Mouse (Mus musculus) macrophage (primary cell): ENCODE data around the gene Zfand2b. TPM values are rescaled to one million over a fixed set of nuclear protein-coding genes. Genes with fewer than 3 reads are reported as not detected.

Experiments
- H3K27ac ChIP-seq: fragments of 350-480 bp; formaldehyde crosslinking; 2 replicates; pipeline ENCODE4 v1.9.0; 2021
- H3K36me3 ChIP-seq: fragments of 350-480 bp; formaldehyde crosslinking; 2 replicates; pipeline ENCODE4 v1.9.0; 2021; ENCODE audit errors: inconsistent target
- H3K4me3 ChIP-seq: fragments of 350-480 bp; formaldehyde crosslinking; 2 replicates; pipeline ENCODE4 v1.9.0; 2021; ENCODE audit errors: inconsistent target
- H3K79me2 ChIP-seq: fragments of 350-480 bp; formaldehyde crosslinking; 2 replicates; pipeline ENCODE4 v1.9.0; 2021; ENCODE audit errors: inconsistent target
- WGBS: methylation state at CpG from one replicate; pipeline ENCODE4 v1.1.7; 2026; ENCODE audit warnings: inconsistent platforms; ENCODE audit not compliant: missing documents; 5-methylcytosine and 5-hydroxymethylcytosine counted together
- polyA plus RNA-seq: library from polyadenylated mRNA; stranded (reverse); fragments of 250-400 nt; gene quantifications from 3 replicates; pipeline ENCODE4 v1.2.4, GENCODE M21; 2018; ENCODE audit warnings: inconsistent platforms

The Zfand2b gene
- polyA plus RNA-seq, 1 experiment from 2014 or later: 21.2 TPM

- Histone ChIP-seq H3K4me3 (no peak overlapping the region), H3K36me3 (peaks cover 21% of the 10 kb centered on the region; the same call in 1 of the 2 replicates), H3K79me2 (peaks cover 58% of the 10 kb centered on the region), H3K27ac (no peak overlapping the region)
- WGBS: 33% methylated on average over 5 of the region's 5 CpGs
These were observed 46.4 kb downstream of the Zfand2b start for GRCm38 (mm10) chr1:75214886-75215285.

GRCm38 (mm10) chr1:75215785-75216184 lies 47.3 kb downstream of the Zfand2b start:
- H3K4me3 ChIP-seq: no peak overlapping the region
- H3K79me2 ChIP-seq: peaks cover 57% of the 10 kb centered on the region

GRCm38 (mm10) chr1:75216797-75217585 lies 48.5 kb downstream of the Zfand2b start:
- H3K27ac ChIP-seq: no peak overlapping the region
- WGBS: 69% methylated on average over 11 of the region's 13 CpGs

More at GRCm38 (mm10) chr1:75215785-75216184, 47.3 kb downstream of the Zfand2b start:
- WGBS: 73% methylated on average over 9 of the region's 9 CpGs
- Histone ChIP-seq H3K27ac (no peak overlapping the region), H3K36me3 (peaks cover 21% of the 10 kb centered on the region; the same call in 1 of the 2 replicates)

GRCm38 (mm10) chr1:75217893-75218226 lies 49.4 kb downstream of the Zfand2b start:
- H3K79me2 ChIP-seq: peaks cover 36% of the 10 kb centered on the region
- H3K27ac ChIP-seq: no peak overlapping the region
- peaks cover 21% of the 10 kb centered on the region; the same call in 1 of the 2 replicates for H3K36me3 ChIP-seq
- WGBS: 9% methylated on average over 6 of the region's 6 CpGs
- H3K4me3 ChIP-seq: peak overlapping the region; percentile 89

More at GRCm38 (mm10) chr1:75216797-75217585, 48.5 kb downstream of the Zfand2b start:
- Histone ChIP-seq H3K79me2 (peaks cover 45% of the 10 kb centered on the region), H3K4me3 (no peak overlapping the region), H3K36me3 (peaks cover 21% of the 10 kb centered on the region; the same call in 1 of the 2 replicates)

GRCm38 (mm10) chr1:75218227-75219001 lies 50.0 kb downstream of the Zfand2b start:
- Histone ChIP-seq H3K79me2 (peaks cover 36% of the 10 kb centered on the region), H3K36me3 (peaks cover 21% of the 10 kb centered on the region; the same call in 1 of the 2 replicates), H3K27ac (peak overlapping the region; percentile 62), H3K4me3 (peak overlapping the region; percentile 89)
- WGBS: under 1% methylated on average over 37 of the region's 38 CpGs

- WGBS: 0% methylated on average over 24 of the region's 24 CpGs
- peak overlapping the region; percentile 89 for H3K4me3 ChIP-seq
These were observed 50.6 kb downstream of the Zfand2b start for GRCm38 (mm10) chr1:75219078-75219477.

GRCm38 (mm10) chr1:75219531-75219930 lies 51.1 kb downstream of the Zfand2b start, which contains the start of gene Tuba4a:
Gene Tuba4a, minus strand, starts transcription at chr1:75219865.
- Histone ChIP-seq H3K79me2 (peaks cover 25% of the 10 kb centered on the region), H3K4me3 (peak within 1 kb of the TSS; percentile 89), H3K27ac (peak within 1 kb of the TSS; percentile 62), H3K36me3 (peaks cover 10% of the 10 kb centered on the region; the same call in 1 of the 2 replicates)
- 14% methylated on average over 33 of the region's 34 CpGs for WGBS

More at GRCm38 (mm10) chr1:75219078-75219477, 50.6 kb downstream of the Zfand2b start:
- H3K36me3 ChIP-seq: peaks cover 15% of the 10 kb centered on the region; the same call in 1 of the 2 replicates
- H3K27ac ChIP-seq: peak overlapping the region; percentile 62
- peaks cover 30% of the 10 kb centered on the region for H3K79me2 ChIP-seq

Other genes starting within 250 kb of the Zfand2b start
- gene Cfap65, start 233.0 kb upstream of the Zfand2b start, polyA plus RNA-seq: not detected in 3 replicates
- gene Ihh, start 217.0 kb upstream of the Zfand2b start, polyA plus RNA-seq: 0.06 to 0.19 TPM in 2 of 3 replicates, not detected in the other
- 2.1 to 3.5 TPM (median 2.5 TPM) in 3 replicates for gene Nhej1, start 43.4 kb upstream of the Zfand2b start, polyA plus RNA-seq
- not detected in 3 replicates for gene Slc23a3, start 34.8 kb upstream of the Zfand2b start, polyA plus RNA-seq
- 52.3 to 87.8 TPM (median 60.4 TPM) in 3 replicates for gene Cnppd1, start 25.9 kb upstream of the Zfand2b start, polyA plus RNA-seq
- gene Retreg2, start 25.9 kb upstream of the Zfand2b start, polyA plus RNA-seq: 56.8 to 88.1 TPM (median 67.2 TPM) in 3 replicates
- 5.1 to 12.7 TPM (median 6.4 TPM) in 3 replicates for gene Abcb6, start 11.7 kb downstream of the Zfand2b start, polyA plus RNA-seq
- gene Ankzf1, start 23.5 kb downstream of the Zfand2b start, polyA plus RNA-seq: 7.3 to 11.6 TPM (median 9.2 TPM) in 3 replicates
- gene Atg9a, start 23.6 kb downstream of the Zfand2b start, polyA plus RNA-seq: 9.0 to 21.6 TPM (median 10.2 TPM) in 3 replicates
- 9.8 to 15.2 TPM (median 13.2 TPM) in 3 replicates for gene Glb1l, start 42.2 kb downstream of the Zfand2b start, polyA plus RNA-seq
- 31.1 to 48.8 TPM (median 46.3 TPM) in 3 replicates for gene Stk16, start 42.2 kb downstream of the Zfand2b start, polyA plus RNA-seq
- 23.4 to 32.3 TPM (median 23.9 TPM) in 3 replicates for gene Tuba4a, start 51.2 kb downstream of the Zfand2b start, polyA plus RNA-seq
- gene A630095N17Rik, start 63.5 kb downstream of the Zfand2b start, polyA plus RNA-seq: not detected in 3 replicates
- 9.7 to 10.3 TPM (median 10.1 TPM) in 3 replicates for gene Dnajb2, start 67.8 kb downstream of the Zfand2b start, polyA plus RNA-seq
- gene Ptprn, start 95.9 kb downstream of the Zfand2b start, polyA plus RNA-seq: 0.04 to 0.26 TPM in 2 of 3 replicates, not detected in the other
- gene Resp18, start 109.8 kb downstream of the Zfand2b start, polyA plus RNA-seq: not detected in 3 replicates
- 28.9 to 35.0 TPM (median 29.8 TPM) in 3 replicates for gene Dnpep, start 149.3 kb downstream of the Zfand2b start, polyA plus RNA-seq
- gene Des, start 191.7 kb downstream of the Zfand2b start, polyA plus RNA-seq: not detected in 3 replicates
- gene Speg, start 206.7 kb downstream of the Zfand2b start, polyA plus RNA-seq: 98.9 to 144 TPM (median 121 TPM) in 3 replicates